Mouse (Mus musculus): ENCODE measurements around the gene Limch1. TPM values are rescaled to one million over a fixed set of nuclear protein-coding genes. Genes with fewer than 3 reads are reported as not detected.

Limch1 gene
- polyA plus RNA-seq, 1 experiment from 2014 or later: 6.7 TPM

DNA sequence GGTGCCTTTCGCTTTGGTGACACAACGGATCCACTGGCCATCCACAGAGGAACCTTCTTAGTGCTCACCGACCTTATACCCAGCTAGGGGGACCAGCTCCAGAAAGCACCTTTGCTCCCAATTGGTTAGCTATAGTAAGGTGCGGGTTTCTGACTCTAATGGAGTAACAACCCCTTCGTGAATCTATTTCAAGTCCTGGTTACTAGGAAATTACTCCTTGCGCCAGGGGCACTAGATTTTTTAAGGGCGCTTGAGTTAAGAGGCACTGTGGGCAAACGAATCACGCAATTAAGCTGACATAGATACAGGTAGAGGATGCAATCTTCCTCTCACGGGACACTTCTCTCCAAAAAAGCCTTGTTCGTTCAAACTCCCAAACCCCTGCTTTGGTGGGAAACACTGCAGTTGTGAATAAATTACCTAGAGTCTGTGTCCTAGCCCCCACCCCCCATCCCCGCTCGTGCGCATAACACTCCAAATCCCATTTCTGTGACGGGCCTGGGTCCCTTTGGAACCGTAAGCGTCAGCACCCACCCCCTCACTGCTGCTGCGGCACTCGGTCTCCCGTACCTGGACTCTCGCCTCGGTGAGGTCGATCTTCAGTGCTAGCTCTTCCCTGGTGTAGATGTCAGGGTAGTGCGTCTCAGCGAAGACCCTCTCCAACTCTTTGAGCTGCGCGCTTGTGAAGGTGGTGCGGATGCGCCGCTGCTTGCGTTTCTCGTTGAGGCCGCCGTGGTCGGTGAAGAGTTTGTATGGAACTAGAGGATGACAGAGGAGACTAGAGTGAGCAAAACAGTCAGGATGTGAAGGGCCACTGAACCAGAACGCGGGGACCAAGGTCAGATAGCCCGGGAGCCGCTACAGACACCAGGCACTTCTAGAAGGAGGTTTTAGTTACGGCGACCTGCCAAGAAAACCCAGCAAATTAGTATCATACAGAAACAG is 351.8 kb downstream of the Limch1 start:
- 2% methylated on average over 41 of the region's 41 CpGs for WGBS
- Histone ChIP-seq H3K9ac (ENCODE audit: low read depth, low read length) (no peak overlapping the region), H3K4me2 (replicated peaks; ENCODE audit: low read depth) (no peak overlapping the region), H3K4me3 (ENCODE audit: low read depth, low read length) (peak overlapping the region; percentile 48; the same call in 1 of the 2 replicates), H3K27ac (ENCODE audit: low read depth, low read length) (no peak overlapping the region), H3K27me3 (replicated peaks; ENCODE audit: control insufficient read depth, insufficient read depth, low read length) (peaks cover 95% of the 10 kb centered on the region), H3K36me3 (ENCODE audit: control insufficient read depth, insufficient read depth) (no peaks in the 10 kb centered on the region), H3K9me3 (ENCODE audit: control insufficient read depth) (no peaks in the 10 kb centered on the region), H3K4me1 (replicated peaks; ENCODE audit: control insufficient read depth, insufficient read depth, low read length) (no peaks in the 10 kb centered on the region)
- TF ChIP-seq CTCF (IDR thresholded peaks at IDR 0.05; ENCODE audit: low read depth): no peak
- ATAC-seq: no peak

DNA sequence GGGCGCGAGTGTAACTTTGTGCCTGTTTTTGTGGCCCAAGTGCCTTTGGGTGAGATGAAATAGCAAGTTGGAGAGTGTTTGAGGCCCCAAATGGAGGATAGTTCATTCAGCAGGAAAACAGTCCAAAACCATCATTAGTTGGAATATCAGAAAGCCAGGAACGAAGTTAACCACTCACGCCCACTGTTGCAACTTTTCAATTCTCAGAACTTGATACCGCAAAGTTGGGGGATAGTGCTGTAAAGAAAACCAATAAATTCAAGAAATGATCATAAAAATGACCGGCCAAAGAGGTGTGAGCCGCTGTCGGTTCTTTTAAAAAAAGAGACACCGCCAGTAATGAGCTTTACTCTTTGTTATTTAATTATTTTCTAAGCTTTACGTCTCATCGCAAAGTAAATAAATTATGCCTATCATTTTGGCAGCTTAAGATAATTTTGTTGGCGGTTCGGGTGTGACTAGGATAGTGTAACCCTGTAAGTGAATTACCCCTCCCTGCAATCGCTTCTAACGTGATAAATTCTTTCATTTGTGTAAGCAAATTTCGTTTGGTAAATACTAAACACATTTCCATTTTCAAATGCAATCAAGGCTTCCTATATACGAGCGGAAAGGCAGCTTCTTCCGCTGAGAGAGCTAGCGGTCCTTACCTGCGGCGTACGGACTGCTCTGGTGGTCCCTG is 352.6 kb downstream of the Limch1 start:
- Histone ChIP-seq H3K27ac (ENCODE audit: low read depth, low read length) (no peak overlapping the region), H3K27me3 (replicated peaks; ENCODE audit: control insufficient read depth, insufficient read depth, low read length) (peaks cover 94% of the 10 kb centered on the region), H3K4me3 (ENCODE audit: low read depth, low read length) (0 out of 2 replicates have a peak overlapping the region, but pooled peaks have one; percentile 48), H3K4me1 (replicated peaks; ENCODE audit: control insufficient read depth, insufficient read depth, low read length) (no peaks in the 10 kb centered on the region), H3K4me2 (replicated peaks; ENCODE audit: low read depth) (no peak overlapping the region), H3K36me3 (ENCODE audit: control insufficient read depth, insufficient read depth) (no peaks in the 10 kb centered on the region), H3K9me3 (ENCODE audit: control insufficient read depth) (no peaks in the 10 kb centered on the region), H3K9ac (ENCODE audit: low read depth, low read length) (no peak overlapping the region; the same call in 1 of the 2 replicates)
- TF ChIP-seq CTCF (IDR thresholded peaks at IDR 0.05; ENCODE audit: low read depth): no peak
- 3% methylated on average over 23 of the region's 23 CpGs for WGBS
- ATAC-seq: no peak

DNA sequence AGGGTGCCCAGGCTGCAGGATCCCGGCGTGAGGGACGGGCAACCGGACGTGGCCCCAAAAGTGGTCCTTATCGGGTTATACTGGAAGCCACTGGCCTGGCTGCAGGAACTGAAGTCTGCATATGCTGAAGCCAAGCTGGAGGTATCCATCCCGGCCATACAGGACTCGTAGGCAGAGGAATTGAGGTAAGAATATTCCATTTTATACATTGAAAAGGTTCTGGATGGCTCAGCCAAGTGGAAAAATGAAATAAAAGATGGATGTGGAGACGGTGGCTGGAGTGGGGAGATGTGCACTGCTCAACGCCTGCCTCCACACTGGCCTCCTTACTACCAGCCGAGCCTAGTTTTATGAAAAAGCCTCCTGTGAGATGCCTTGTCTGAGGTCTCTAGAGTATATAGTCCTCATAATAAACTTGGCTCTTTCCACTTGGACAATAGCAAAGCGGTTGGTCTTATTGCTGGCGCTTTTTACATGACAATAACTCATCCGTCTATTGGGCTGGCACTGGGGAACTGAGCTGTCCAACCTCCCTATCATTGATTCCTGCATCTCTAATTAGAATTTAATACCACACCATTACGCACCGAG is 353.2 kb downstream of the Limch1 start, which contains the start of gene Phox2b:
TSS of gene Phox2b (minus strand) at position 569 of the 591 bp plus-strand sequence.
- Histone ChIP-seq H3K9ac (ENCODE audit: low read depth, low read length) (no peak within 1 kb of the TSS; the same call in 1 of the 2 replicates), H3K4me3 (ENCODE audit: low read depth, low read length) (peak within 1 kb of the TSS; percentile 48; the same call in 1 of the 2 replicates), H3K27me3 (replicated peaks; ENCODE audit: control insufficient read depth, insufficient read depth, low read length) (peaks cover 94% of the 10 kb centered on the region), H3K4me1 (replicated peaks; ENCODE audit: control insufficient read depth, insufficient read depth, low read length) (no peaks in the 10 kb centered on the region), H3K4me2 (replicated peaks; ENCODE audit: low read depth) (no peak within 1 kb of the TSS), H3K27ac (ENCODE audit: low read depth, low read length) (no peak within 1 kb of the TSS), H3K36me3 (ENCODE audit: control insufficient read depth, insufficient read depth) (no peaks in the 10 kb centered on the region), H3K9me3 (ENCODE audit: control insufficient read depth) (no peaks in the 10 kb centered on the region)
- WGBS: 2% methylated on average over 16 of the region's 16 CpGs
- no peak for TF ChIP-seq CTCF (IDR thresholded peaks at IDR 0.05; ENCODE audit: low read depth)
- ATAC-seq: no peak

DNA sequence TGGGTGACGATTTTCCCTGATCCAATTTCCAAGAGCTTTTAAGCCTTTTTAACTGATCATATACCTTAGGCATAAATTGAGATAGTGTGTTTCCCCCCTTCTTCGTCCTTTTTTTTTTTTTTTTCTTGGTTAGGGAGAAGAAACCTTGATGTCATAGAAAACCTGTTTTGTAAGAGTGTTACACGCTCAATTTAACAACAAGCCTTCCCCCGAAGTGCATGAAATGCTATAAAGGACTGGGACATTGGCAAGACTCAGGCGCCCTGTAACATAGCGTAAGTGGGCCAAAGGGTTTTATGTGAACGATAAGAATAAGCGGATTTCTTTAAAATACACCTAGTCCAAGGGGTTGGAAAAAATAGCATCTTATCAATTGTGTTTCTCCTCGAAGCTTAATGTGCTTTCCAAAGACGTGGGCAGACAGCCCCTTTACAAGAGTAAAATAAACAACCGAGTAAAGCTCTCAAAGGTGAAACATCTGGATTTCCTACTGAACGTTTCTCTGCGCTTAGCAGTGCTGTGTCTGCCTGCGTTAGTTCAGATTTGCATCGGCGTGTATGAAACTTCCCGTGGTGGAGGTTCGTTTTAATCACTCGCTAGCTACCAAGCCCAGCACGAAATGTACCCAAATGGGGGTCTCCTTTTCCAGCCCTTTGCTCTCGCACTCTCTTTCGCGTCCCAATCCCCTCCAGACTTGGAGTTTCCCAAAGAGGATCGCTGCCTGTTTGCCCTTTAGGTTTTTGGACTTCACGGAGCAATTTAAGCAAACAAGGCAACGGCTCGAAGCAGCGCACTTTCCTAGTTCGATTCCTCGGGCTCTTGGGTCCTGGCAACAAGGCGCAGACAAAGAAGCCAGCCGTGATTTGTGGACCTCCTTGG is 354.0 kb downstream of the Limch1 start:
- no peak overlapping the region for H3K27ac ChIP-seq (ENCODE audit: low read depth, low read length)

DNA sequence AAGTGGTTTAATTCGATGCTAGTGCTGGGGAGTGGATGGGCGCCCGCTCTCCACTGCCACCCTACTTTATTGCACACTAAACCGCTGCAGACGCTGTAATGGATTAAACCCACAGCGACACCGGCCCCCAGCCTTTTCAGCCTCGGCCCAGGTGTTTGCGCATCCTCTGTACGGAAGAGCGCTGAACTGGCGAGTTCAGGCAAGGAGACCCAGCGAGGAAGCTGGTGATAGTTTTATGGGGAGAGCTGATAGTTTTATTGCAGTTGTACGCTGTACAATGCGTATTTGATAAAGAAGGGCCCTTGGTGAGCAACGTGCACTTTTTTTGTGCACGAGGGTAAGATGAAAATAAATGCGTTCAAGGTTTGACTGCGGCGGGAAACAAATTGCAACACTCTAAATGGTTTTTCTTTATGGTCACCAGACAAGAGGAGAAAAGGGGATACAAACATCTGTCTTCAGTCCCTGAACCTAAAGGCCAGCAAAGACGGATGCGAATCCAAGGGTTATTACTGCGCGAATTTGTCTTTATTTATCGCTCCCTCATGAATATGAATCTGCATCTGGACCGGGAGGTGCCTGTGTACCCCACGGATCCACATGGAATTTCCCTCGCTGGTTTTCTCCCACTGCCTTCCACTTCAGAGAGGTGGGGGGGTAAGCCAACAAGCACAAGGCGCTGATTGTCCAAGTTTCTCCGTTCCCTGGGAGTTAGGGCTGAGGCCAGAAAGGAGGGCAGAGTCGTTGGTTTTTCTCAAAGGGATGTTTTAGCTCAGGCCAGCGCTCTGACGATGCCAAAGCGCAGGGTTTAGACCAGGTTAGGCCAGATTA is 355.2 kb downstream of the Limch1 start:
- Histone ChIP-seq H3K4me3 (ENCODE audit: low read depth, low read length) (no peak overlapping the region), H3K4me1 (replicated peaks; ENCODE audit: control insufficient read depth, insufficient read depth, low read length) (no peaks in the 10 kb centered on the region), H3K36me3 (ENCODE audit: control insufficient read depth, insufficient read depth) (no peaks in the 10 kb centered on the region), H3K9me3 (ENCODE audit: control insufficient read depth) (no peaks in the 10 kb centered on the region), H3K27ac (ENCODE audit: low read depth, low read length) (no peak overlapping the region), H3K4me2 (replicated peaks; ENCODE audit: low read depth) (no peak overlapping the region), H3K27me3 (replicated peaks; ENCODE audit: control insufficient read depth, insufficient read depth, low read length) (peaks cover 88% of the 10 kb centered on the region), H3K9ac (ENCODE audit: low read depth, low read length) (no peak overlapping the region)
- ATAC-seq: no peak
- TF ChIP-seq CTCF (IDR thresholded peaks at IDR 0.05; ENCODE audit: low read depth): no peak
- WGBS: 2% methylated on average over 34 of the region's 34 CpGs

More for the DNA sequence above, 354.0 kb downstream of the Limch1 start:
- Histone ChIP-seq H3K4me2 (replicated peaks; ENCODE audit: low read depth) (no peak overlapping the region), H3K4me1 (replicated peaks; ENCODE audit: control insufficient read depth, insufficient read depth, low read length) (no peaks in the 10 kb centered on the region), H3K27me3 (replicated peaks; ENCODE audit: control insufficient read depth, insufficient read depth, low read length) (peaks cover 96% of the 10 kb centered on the region), H3K36me3 (ENCODE audit: control insufficient read depth, insufficient read depth) (no peaks in the 10 kb centered on the region), H3K9ac (ENCODE audit: low read depth, low read length) (no peak overlapping the region), H3K9me3 (ENCODE audit: control insufficient read depth) (no peaks in the 10 kb centered on the region), H3K4me3 (ENCODE audit: low read depth, low read length) (peak overlapping the region; percentile 5; the same call in 1 of the 2 replicates)
- WGBS: 2% methylated on average over 32 of the region's 32 CpGs
- no peak for TF ChIP-seq CTCF (IDR thresholded peaks at IDR 0.05; ENCODE audit: low read depth)
- no peak for ATAC-seq

All from intestine, postnatal 0 days (tissue).